Mouse (Mus musculus): ENCODE data around the gene Map3k7. TPM values are rescaled to one million over a fixed set of nuclear protein-coding genes. Genes with fewer than 3 reads are reported as not detected.

Map3k7 gene
- total and polyA plus RNA-seq, 3 experiments, result 31.2 to 54.2 TPM; not detected in 1

GRCm38 (mm10) chr4:31936911-31937375 lies 27.0 kb upstream of the Map3k7 start:
- Histone ChIP-seq H3K4me1 (ENCODE audit: control insufficient read depth in 1 of 2, insufficient read depth in 2 of 2, low read length in 2 of 2) (peaks cover 6 to 8% of the 10 kb centered on the region in 2 experiments), H3K4me3 (ENCODE audit: control insufficient read depth in 1 of 2, insufficient read depth in 1 of 2, low read depth in 2 of 2, low read length in 2 of 2) (no peak overlapping the region), H3K9me3 (replicated peaks; ENCODE audit: insufficient read depth, low read length) (no peaks in the 10 kb centered on the region), H3K79me2 (ENCODE audit: control insufficient read depth, insufficient read depth, low read length, poor library complexity) (no peaks in the 10 kb centered on the region), H3K36me3 (ENCODE audit: control insufficient read depth in 1 of 2, insufficient read depth in 2 of 2, low read length in 2 of 2) (peaks cover 0 to 14% of the 10 kb centered on the region in 2 experiments; a peak in 2 of 4 replicates), H3K9ac (ENCODE audit: control insufficient read depth, low read depth, low read length, poor library complexity, severe bottlenecking) (no peak overlapping the region), H3K27ac (ENCODE audit: control insufficient read depth, low read depth, low read length) (no peak overlapping the region), H3K27me3 (ENCODE audit: control insufficient read depth in 1 of 2, insufficient read depth in 2 of 2, low read length in 2 of 2) (no peaks in the 10 kb centered on the region)
- no peak for TF ChIP-seq MAFK (IDR thresholded peaks at IDR 0.05; ENCODE audit: borderline replicate concordance, low read depth, low read length)
- TF ChIP-seq MAX (IDR thresholded peaks at IDR 0.05; ENCODE audit: low read length), result no peak
- no peak for TF ChIP-seq KAT2A (conservative IDR thresholded peaks at IDR 0.05; ENCODE audit: low read depth, low read length)
- no peak for TF ChIP-seq NRF1 (IDR thresholded peaks at IDR 0.05; ENCODE audit: insufficient read depth, low read depth, low read length, poor library complexity, severe bottlenecking)
- TF ChIP-seq EP300 (IDR thresholded peaks at IDR 0.05; ENCODE audit: low read depth in 1 of 2, low read length in 2 of 2), result no peak
- TF ChIP-seq USF2 (IDR thresholded peaks at IDR 0.05; ENCODE audit: borderline replicate concordance in 1 of 2, insufficient read depth in 1 of 2, low read depth in 1 of 2, low read length in 2 of 2), result no peak
- no peak for TF ChIP-seq RAD21 (IDR thresholded peaks at IDR 0.05; ENCODE audit: low read depth, low read length)
- no peak for TF ChIP-seq MYC (IDR thresholded peaks at IDR 0.05; ENCODE audit: low read depth, low read length)
- TF ChIP-seq RCOR1 (IDR thresholded peaks at IDR 0.05; ENCODE audit: low read depth, low read length), result no peak
- TF ChIP-seq ZMIZ1 (IDR thresholded peaks at IDR 0.05; ENCODE audit: low read depth, low read length), result no peak
- no peak for DNase-seq (ENCODE audit: low read depth, low spot score)

- Histone ChIP-seq H3K36me3 (ENCODE audit: control insufficient read depth in 1 of 2, insufficient read depth in 2 of 2, low read length in 2 of 2) (peaks cover 0 to 14% of the 10 kb centered on the region in 2 experiments; a peak in 2 of 4 replicates), H3K27me3 (ENCODE audit: control insufficient read depth in 1 of 2, insufficient read depth in 2 of 2, low read length in 2 of 2) (no peaks in the 10 kb centered on the region), H3K4me1 (ENCODE audit: control insufficient read depth in 1 of 2, insufficient read depth in 2 of 2, low read length in 2 of 2) (peaks cover 6 to 8% of the 10 kb centered on the region in 2 experiments), H3K9me3 (replicated peaks; ENCODE audit: insufficient read depth, low read length) (no peaks in the 10 kb centered on the region), H3K4me3 (ENCODE audit: control insufficient read depth in 1 of 2, insufficient read depth in 1 of 2, low read depth in 2 of 2, low read length in 2 of 2) (no peak overlapping the region), H3K9ac (ENCODE audit: control insufficient read depth, low read depth, low read length, poor library complexity, severe bottlenecking) (no peak overlapping the region), H3K79me2 (ENCODE audit: control insufficient read depth, insufficient read depth, low read length, poor library complexity) (no peaks in the 10 kb centered on the region), H3K27ac (ENCODE audit: control insufficient read depth, low read depth, low read length) (no peak overlapping the region)
- DNase-seq (ENCODE audit: low read depth, low spot score), result no peak
- TF ChIP-seq GABPA (IDR thresholded peaks at IDR 0.05; ENCODE audit: low read depth, low read length) (no peak), UBTF (IDR thresholded peaks at IDR 0.05; ENCODE audit: borderline replicate concordance, insufficient read depth, low read depth, low read length) (no peak), MAX (IDR thresholded peaks at IDR 0.05; ENCODE audit: low read length) (no peak), POLR2AphosphoS5 (IDR thresholded peaks at IDR 0.05; ENCODE audit: borderline replicate concordance, low read depth, low read length) (no peak), BHLHE40 (IDR thresholded peaks at IDR 0.05; ENCODE audit: borderline replicate concordance, low read depth, low read length) (no peak), TCF12 (IDR thresholded peaks at IDR 0.05; ENCODE audit: low read depth, low read length) (no peak), EP300 (IDR thresholded peaks at IDR 0.05; ENCODE audit: low read depth in 1 of 2, low read length in 2 of 2) (no peak), USF1 (IDR thresholded peaks at IDR 0.05; ENCODE audit: low read depth, low read length) (no peak), POLR2A (IDR thresholded peaks at IDR 0.05; ENCODE audit: control insufficient read depth in 1 of 2, insufficient read depth in 1 of 2, low read depth in 1 of 2, low read length in 2 of 2, poor library complexity in 1 of 2) (no peak), USF2 (IDR thresholded peaks at IDR 0.05; ENCODE audit: borderline replicate concordance in 1 of 2, insufficient read depth in 1 of 2, low read depth in 1 of 2, low read length in 2 of 2) (no peak), KAT2A (conservative IDR thresholded peaks at IDR 0.05; ENCODE audit: low read depth, low read length) (no peak), ELF1 (IDR thresholded peaks at IDR 0.05; ENCODE audit: low read depth, low read length) (no peak), MYB (IDR thresholded peaks at IDR 0.05; ENCODE audit: low read depth, low read length) (no peak), ZC3H11A (IDR thresholded peaks at IDR 0.05; ENCODE audit: low read depth, low read length) (no peak), MXI1 (IDR thresholded peaks at IDR 0.05; ENCODE audit: low read depth, low read length) (no peak)
These were observed 26.3 kb upstream of the Map3k7 start for GRCm38 (mm10) chr4:31937376-31938281.
